Mouse (Mus musculus) lung, postnatal 25 days (tissue): ENCODE measurements at regions not wholly inside any gene's neighbourhood (a gene's known extent, or its start where the extent isn't known, plus 50 kb on each side); places are given as distances from the start of the nearest gene placed in this dataset.
"Not testable (repeated sequence)": the region's sequence is repeated elsewhere in the genome, so short reads cannot be mapped to it uniquely, and the experiment has no call there.

Source experiments
- DNase-seq: peaks from one replicate; pipeline ENCODE4 v3.0.0; 2022; ENCODE audit warnings: low spot score

DNA sequence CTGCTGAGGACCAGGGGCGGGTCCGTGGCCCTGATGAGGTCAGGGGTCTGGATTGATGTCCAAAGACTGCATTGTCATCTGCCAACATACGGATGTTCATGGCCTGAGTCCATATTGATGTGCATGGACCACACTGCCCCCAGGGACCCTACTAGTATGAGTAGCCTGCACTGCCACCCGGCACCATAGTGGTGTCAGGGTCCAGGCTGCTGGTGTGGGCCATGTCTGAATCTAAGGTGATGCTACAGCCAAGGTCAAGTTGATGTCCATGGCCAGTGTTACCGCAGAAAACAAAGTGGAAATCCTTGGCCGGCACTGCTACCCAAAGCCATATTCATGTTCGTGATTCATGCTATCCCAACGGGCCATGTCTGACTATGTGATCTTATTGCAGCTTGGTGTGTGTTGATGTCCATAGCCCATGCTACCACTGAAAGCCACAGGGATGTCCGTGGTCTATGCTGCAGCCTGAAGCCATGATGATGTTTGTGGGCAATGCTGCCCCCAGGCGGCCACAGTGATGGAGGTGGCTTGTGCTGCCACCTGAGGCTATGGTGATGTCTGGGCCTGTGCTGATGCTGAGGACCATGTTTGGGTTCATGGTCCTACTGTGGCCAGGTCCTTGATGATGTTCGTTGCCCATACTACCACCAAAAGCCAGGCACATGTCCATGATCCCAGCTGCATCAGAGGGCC lies 130.5 kb downstream of the Iqub start:
- no peak for DNase-seq

DNA sequence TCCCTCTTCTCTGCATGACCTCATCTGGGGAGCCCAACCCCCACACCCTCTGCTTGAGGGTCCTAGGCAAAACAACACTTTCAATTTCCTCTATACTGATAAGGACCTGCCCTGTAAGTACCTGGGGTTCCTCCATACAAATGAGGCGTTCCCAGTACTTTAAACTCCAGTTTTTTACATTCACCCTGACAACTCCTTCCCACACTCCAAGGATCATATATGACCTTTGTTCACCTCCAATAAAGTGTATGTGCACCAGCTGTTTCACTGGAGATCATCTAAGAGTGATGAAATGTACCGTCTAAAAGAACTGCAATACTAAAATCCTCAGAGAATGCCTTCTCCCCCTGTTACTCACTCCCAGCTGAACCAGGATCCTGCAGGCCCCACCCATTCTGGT lies 135.0 kb downstream of the Iqub start:
- DNase-seq = no peak

DNA sequence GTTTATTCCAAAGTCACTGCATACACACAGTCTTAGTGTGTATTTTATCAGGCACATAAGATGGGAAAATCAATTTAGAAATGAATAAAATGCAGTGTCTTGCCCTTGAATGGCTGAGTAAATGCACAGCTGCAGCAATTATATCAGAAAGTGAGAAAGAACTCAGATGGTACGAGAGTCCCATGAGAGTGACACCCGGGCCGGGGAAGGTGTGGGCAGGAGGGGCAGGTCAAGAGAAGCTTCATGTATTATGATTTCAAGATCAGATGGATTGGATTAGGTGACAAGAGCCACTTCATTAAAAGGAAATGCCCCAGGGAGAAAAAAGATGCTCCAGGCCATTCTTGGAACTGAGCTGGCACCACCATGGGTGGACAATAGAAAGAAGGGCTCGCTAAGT lies 138.1 kb downstream of the Iqub start:
- DNase-seq = no peak

DNA sequence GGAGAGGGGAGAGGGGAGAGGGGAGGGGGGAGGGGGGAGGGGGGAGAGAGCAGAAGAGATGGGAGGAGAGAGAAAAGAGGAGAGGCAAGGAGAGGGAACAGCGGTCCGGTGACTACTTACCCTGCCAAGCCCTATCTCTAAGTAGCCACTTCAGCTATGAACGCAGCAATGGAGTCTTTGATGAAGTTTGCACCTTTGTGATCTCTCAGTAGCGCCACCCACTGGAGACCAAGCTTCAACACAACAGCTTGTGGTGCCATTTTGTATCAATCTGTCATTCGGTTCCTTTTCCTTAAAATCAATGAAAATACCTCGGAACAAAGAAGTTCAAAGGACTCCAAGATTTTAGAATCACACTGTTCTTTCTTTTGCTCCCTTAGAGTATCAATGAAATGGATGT lies 141.7 kb downstream of the Iqub start:
- DNase-seq = no peak

DNA sequence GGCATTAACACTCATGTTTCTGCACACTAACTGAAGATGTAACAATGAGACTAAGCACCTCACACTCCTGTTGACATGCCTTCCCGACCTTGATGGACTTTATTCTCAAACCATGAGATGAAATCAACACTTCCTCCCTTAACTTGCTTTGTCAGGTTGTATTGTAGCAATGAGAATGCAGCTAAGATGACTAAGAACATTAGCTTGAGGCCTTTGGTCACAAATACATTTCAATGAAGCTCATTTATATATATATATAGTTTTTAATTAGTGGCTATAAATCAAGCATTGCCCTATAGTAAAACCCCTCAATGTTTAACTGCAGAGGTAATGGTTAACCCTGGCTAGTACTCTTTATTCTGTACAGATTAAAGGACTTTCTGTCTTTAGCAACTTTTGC lies 143.2 kb downstream of the Iqub start:
- DNase-seq = no peak

DNA sequence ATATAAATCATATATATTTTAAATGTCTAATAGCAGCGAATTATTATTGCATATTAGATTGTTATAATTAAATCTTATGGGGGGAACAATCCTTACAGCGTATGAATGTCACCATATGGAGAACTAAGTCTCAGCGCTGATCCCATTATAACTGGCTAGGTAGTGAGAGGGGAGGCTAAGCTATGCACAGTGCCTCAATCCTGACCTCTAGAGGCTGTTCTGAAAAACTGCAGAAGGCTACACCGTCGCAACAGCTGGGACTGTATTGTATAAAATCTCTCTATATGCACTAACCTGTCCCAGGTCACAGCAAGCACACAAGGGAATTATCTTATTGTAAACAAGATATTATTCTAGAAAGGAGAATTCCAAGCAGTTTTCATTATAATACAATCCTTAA lies 164.0 kb downstream of the Iqub start:
- DNase-seq = peak; percentile 24

DNA sequence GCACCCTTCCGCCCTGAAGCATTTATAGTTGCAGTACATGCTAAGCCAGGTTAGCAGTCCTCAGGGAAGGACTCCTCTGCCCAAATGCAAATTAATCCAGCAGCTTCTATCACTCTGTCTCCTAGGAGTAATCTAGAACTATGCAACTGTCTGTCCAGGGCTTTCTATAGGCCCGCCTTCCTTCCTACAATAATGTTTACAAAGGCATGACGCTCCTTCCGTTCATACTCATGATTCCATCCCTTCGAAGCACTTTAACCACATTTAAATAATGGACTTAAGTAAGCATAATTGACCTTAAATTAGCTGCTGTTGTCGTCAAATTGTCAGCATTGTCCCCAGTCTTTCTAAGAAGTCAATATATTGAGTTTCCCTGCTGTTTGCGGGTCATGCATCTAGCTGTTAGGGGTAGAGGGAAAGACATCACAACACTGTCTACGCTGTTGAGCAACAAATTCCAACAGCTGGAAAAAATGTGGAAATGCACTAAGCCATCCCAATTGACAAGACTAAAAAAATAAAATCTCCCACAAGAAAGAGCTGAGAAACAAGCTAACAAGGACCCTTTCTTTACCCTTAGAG lies 166.3 kb downstream of the Iqub start:
- DNase-seq = no peak

DNA sequence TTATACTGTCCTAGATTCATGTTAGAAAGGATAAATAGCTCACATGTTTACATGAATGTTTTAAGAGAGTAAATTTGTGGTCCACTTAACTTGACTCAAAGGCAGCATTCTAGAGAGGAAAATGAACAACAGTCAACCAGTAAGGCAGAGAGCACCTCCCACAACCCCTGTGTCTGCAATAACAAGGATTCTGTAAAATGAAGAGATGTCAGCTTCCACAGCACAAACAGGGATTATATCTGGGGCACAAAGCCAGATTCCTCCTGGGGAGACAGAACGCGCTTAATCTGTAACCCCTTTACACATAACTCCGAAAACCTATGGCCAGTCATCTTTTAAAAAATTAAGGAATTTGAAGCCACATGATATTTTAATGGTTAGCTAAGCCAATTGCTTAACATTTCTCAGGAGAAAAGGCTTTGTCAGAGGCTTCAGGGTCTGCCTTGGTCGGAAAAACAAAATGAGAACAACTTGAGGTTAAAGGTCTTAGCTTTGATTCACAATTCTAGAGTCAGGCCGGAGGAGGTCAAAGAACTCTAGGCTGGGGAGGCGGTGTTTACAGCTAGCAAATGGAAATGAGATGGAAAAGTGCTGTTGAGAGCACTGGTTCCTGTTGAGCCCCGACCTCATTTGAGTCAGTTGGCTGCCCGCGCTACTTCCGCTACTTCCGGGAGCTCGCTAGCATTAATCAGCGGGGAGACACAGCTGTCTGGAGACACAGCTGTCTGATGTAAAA lies 167.0 kb downstream of the Iqub start:
- DNase-seq = peak; percentile 38

DNA sequence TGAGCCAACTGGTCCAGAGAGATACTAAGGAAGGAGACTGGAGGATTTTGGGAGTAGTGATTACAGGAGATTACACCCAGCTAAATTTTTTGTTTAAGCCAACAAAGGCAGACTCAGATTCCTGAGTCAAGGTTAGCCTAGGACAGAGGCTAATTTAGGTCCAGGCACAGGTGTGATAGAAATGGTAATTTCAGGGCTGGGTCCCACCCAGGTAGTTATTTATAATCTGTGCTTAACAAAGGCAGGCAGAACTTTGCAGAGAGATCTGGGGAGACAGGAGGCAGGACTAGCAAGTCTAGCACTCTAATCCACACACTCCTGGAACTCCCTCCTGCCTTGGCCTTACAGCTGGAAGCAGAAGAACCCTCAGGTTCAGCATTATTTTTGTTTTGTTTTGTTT lies 172.4 kb downstream of the Iqub start:
- no peak for DNase-seq

DNA sequence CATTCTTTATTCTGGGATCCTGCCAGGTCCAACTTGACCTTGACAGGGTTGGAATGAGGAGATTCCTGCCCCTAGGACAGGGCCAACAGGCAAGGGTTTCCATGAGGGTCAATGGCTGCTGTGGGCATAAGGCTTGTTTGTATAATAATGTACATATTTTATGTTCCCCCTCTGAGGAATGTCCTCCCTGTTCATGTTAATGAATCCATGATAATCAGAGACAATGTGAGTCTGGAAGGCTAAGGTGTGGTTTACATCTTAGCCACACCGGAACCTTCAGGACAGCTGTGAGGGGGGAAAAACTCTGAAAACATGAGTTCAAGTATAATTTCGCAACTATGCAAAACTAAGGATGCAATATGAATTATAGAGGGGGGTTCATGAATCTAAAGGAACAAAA lies 172.8 kb downstream of the Iqub start:
- no peak for DNase-seq

DNA sequence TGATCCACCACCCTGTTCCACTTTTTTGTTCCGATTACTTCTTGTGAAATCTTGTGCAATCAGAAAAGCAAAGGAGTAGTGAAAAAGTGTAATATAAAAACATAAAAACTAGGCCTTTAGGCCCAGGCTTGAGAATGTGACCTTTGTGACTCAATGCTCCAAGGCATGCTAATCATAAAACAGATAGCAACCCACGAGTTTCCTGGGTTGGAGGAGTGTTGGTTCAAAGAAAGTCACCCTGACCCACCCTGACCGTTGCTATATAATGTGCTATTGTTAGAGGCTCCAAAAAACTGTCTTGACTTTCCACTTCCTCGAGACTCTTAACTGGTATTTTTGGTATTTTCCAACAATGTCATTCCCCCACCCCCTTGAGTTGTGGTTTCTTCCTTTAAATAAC lies 172.2 kb upstream of the Slc13a1 start:
- DNase-seq = not testable (repeated sequence)

DNA sequence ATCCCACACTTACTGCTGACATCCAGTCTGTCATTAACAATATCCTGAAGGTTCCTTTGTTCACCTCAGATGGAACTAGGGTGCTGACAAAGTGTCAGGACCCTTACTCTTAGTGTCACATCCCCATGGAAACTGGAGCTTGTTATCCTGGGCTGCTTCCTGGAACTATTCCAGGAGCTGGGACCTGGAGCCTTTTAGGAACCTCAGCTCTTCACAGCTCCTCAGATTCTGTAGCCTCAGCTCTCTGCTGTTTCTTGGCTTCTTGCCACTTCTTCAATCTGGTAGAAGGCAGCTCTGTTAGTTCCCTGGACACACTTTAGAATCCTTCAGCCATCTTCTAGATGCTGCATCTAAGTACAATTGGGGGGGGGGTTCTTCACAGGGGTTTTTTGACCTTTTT lies 157.3 kb upstream of the Slc13a1 start:
- DNase-seq = no peak

DNA sequence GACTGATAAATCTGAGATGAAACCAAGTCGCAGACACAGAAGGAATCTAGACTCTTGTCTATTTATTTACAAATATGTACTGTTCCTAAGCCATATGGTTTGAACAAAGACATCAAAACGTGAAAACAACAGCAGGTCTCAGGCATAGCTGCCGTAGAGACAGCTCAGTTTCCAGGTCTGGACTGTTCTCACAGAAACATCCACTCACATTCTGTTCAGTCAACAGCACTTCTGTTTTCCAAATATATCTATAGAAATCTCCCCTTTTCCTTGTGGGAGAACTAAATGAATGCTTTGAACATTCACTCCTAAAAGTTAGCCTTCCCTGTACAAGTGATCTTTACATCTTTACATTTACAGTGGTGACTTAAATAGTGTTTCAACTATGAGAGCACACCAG lies 156.8 kb upstream of the Slc13a1 start:
- DNase-seq = no peak

DNA sequence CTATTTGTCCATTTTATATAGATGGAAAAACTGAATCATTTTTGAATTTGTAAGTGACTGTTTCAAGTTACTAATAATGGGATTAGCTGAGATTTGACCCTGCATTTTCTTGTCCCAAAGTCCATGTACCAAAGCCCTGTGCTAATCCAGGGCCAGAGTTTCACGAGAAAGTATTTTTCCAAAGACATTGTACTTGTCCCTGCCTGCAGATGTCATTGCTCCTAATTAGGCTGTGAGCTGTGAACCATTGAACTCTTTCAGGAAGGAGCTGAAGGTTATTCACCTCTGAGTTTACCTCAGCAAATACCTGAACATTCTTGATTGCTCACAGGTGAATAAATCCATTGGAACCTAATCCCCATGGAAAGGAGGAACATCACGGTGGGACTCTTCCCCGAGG lies 154.5 kb upstream of the Slc13a1 start:
- no peak for DNase-seq

DNA sequence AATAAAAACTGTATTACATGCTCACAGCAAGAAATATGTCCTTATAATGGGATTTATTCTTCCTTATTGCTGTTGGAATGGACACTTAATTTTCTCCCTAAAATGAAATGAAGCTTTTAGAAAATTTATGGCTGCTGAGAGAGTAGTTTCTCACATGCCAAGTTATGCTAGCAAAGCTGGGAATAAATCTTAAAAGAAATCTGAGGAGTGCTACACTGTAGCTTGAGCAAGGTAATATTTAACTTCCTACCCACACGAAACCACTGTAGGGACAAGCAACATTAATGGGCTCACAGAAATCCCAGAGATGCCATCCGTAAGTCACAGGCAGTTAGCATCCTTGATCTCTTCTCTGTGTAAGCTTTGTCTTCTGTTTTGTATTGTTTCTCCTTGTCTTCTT lies 151.0 kb upstream of the Slc13a1 start:
- DNase-seq = no peak

DNA sequence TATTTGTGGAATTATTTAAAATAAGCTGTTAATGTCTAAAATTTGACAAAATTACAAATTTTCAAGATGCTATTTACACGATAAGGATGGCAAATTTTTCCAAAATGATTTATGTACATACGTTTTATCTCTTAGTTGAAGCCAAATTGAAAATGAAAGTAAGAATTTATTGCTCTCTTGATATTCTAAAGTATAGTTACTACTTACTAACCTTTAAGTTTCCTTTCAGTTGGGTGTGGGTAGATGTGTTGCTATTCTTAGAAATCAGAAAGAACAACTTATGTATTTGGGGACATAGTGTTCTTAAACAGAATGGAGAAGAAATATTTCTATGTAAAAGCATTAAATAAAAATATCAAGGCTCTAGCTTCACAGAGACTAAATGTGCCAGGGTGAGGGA lies 142.8 kb upstream of the Slc13a1 start:
- no peak for DNase-seq

DNA sequence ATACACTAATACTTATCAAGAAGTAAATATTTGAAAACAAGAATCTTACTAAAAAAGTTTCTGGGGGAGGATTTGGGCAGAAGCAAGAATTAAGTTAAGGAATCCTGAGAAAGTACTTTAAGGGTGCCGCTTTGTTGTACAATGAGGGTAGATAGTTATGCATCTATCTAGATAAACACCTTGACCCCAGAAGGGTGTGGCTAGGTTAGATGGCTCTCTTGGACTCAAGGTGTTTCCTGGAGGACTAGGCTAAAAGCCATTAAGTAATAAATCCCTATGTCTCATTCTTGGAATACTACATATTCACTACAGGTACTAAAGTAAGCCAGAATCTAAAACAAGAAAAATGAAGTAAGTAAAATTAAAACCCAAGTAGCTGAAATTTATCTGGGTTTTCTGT lies 141.9 kb upstream of the Slc13a1 start:
- DNase-seq = no peak

DNA sequence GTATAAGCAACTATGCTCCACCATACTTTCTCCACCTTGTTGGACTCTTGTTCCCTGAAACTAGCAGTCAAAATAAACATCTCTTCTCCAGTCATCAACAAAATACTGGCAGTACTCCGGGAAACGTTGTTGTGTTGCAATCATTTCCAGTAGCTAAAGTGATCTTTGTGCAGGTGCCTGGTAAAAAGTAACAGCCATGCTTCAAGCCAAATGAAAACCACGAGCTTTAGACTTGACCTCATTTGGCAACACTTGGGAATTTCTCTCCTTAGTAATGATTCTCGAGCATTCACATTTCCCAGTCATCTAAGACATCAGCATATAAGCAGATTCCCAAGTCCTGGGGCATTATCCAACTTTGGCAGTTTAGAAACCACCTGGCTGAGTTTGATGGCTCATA lies 133.8 kb upstream of the Slc13a1 start:
- DNase-seq = no peak

DNA sequence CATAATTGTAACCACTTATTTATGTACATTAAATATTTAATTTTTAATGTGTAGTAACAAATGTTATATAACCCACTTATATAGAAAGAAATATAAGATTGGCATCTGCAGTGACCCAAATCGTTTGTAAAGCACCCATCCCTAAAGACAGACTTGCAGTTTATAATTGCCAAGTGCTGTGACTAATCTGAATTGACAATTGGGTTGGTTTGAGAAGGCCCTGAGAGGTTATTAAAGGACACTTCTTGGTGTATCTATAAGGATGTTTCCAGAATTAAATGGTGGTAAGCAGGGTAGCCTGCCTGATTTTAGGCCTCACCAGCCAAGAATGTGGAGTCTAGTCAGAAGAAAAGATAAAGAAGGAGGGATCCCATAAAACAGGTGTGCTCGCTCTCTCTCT lies 133.3 kb upstream of the Slc13a1 start:
- no peak for DNase-seq

DNA sequence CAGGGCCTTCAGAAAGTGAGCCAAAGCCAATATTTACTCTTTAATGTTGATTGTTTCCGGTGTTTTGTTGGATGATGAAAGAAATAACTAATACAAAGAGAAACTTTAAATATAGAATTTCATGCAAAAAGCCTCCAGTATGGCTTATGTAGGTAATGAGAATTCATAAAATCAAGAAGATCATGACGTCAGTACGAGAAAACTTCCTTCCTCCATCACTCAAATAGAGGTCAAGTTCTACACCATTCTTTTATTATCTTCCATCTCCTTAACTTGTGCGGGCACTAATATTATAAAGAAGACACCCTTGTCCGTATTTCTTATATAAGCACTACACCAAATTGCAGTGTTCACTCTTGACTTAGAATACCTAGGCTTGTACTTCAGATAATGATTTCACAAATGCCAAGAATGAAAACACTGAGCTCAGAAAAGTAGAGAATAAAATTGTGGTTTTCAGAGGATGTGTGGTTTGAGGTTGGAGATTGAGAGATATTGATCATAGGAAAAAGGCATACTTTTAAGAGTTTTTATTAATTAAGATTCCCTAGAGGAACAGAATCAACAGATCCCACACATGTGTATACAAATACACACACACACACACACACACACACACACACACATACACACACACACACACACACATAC lies 130.8 kb upstream of the Slc13a1 start:
- DNase-seq = no peak

DNA sequence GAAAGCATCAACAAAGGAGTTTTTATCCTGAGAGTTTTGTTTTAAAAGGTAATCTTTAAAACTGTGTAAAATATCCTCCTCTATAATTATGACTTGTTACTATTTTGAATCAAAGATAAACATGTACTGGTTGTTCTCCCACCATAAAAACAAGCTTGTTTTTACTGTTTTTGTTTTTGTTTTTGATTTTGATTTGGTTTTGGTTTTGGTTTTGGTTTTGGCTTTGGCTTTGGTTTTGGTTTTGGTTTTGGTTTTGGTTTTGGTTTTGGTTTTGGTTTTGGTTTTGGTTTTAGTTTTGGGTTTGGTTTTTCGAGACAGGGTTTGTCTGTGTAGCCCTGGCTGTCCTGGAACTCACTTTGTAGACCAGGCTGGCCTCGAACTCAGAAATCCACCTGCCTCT lies 120.9 kb upstream of the Slc13a1 start:
- not testable (repeated sequence) for DNase-seq

DNA sequence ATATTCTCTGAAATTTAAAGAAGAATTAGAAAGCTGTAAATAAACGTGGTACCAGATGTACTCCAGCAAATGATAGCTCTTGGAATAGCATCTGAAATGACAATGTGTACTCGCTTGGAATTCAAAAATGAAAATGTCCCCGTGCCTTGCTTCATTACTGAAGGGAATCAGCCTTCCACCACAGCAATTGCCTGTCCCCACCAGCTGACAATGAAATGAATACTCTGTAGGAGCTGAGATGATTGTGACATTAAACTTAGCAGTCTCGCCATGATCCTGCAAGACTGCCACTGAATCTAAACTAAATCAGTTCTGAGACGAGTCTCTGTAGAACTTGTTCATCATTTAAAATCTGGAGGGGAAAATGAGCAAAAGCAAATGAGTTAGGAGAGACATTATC lies 104.9 kb upstream of the Slc13a1 start:
- no peak for DNase-seq

DNA sequence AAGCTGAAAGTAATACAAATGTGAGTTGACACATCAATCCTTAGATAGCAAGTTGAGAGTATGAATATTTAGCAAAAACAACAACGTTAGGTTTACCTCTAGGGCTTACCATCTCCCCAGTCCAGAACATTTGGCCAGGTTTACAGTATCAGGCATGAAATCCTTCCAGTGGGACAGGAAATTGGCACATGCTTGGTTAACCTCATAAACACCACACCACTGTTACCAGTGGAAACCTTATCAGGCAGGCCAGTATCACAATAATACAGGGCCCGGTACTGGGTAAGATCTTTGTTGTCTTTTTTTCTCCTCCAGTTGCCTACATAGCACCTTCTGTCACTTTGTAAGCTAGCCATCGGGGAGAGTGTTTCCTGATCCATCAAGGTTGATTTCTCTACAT lies 101.7 kb upstream of the Slc13a1 start:
- no peak for DNase-seq
